Mouse (Mus musculus) skeletal muscle tissue, adult 2 months (tissue): ENCODE results near the gene Mcm2.

Experiments used
- DNase-seq: peaks from one replicate; pipeline ENCODE4 v3.0.0-alpha.2; 2012; ENCODE audit warnings: low read depth, low spot score

Gene Mcm2

DNA sequence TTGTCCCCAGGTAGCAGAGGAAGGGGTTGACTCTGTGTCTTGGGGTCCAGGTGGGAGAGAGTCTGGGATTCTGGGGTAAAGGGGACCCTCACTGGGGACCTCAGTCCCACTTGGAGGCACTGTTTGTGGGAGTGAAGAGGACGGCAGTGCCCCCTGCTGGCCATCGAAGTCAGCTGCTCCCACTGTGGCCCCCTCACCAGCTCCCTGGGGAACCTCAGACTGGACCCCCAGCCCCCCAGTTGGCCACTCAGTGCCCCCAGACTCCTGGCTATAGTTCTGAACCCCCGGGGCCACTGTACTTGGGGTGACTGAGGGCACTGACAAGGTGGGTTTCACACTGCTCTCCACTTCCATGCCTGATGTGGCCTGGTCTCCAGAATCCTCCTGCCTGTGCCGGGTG lies 49.3 kb downstream of the Mcm2 start:
- DNase-seq, result no peak

DNA sequence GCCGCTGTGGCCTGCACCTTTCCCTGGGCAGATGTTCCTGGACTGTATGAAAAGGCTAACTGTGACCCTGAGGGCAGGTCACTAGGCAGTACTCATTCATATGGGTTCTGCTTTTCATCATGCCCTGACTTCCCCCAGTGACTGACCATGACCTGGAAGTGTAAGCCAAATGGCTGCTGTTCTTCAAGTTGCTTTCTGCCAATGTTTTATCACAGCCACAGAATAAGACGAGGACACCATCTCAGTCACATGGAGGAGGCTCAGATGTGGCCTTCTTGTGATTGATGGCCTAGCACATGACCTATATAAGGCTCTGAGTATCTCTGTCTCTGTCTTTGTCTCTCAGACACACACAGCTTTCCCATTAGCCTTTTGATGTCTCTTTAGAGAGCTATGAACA lies 51.0 kb downstream of the Mcm2 start:
- no peak for DNase-seq

DNA sequence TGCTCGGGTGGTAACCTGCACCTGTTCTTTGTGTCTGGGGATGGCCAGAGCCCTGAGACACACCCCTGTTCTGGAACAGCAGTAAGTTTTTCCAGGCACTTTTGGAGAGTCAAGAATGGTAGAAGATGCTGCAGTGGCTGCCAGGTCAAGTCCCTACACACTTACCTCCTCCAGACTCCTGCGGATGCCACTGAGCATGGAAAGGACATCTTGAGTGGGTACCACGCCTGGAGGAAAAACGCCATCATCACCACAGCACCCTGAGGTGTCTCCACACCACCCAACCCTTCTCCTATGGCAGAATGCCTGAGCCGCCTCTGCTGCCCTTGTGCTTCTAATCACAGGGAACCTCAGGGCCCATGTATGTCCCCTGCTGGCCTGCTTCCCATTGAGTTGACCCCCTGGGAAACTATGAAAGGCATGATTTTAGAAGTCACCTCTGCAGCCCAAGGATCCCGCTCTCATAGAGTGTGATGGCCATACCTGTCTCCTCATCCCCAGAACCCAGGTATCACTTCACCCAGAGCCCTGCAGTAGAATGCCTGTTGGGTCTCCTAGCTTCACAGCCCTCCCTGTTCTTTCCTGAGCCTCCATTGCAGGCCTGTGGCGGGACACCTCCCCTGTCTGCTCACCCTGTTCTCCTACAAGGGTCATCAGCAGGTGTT lies 53.5 kb downstream of the Mcm2 start:
- no peak for DNase-seq

DNA sequence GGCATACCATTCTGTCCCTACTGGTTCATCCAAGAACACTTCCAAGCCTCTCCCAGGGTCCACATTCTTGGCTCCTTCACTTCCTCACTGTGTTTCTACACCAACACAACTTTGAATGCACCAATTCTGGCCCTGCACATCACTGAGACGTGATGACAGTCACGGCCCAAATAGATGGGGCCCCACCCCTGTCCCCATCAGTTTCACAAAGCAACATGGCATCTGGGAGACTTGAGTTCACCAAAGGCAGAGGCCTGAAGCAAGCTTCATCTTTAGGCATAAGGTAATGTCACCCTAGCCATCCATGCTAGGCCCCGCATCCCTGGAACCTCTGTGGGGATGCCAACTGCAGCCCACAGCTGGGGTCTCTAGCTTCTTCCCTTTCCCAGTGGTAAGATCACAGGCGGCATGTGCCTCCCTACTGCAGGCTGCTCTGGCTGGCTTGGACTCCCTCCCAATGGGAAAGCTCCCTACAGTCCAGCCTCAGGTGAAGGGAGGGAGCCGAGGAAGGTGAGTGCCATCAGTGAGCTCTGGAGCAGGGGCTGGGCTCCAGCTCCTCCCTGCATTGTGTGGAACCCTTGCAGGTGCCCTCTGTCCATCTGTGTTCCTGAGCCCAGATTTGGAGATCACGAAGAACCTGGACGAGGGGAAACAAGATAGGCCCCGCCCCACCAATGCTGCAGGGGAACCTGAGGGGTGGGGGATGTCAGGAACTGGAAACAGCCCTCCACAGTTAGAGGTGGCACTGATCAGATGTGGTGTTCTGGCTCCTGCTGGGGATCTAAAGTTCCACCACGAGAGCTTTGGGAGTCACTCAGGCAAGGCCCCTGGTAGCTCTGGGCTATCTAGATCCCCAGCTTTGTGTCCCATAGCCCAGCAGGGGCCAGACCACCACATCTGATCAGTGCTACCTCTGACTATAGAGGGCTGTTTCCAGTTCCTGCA lies 54.5 kb downstream of the Mcm2 start:
- DNase-seq, result no peak

DNA sequence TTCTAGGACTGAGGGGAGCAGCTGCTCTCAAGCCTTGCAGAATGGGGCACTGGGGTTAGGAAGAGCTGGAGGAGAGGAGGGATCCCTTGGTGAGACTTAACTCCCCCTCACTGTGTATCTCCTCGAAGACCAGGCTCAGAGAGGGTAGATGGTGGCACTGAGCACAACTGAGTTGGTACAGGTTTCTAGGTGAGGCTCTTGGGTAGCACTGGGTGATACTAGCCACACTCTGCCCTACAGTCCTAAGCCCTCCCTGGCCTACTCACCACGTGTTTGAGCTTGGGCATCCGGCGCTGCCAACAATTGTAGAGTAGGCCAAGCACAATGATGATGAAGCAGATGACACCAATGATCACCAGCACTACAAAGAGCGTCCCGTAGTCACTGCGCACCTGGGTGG lies 55.3 kb downstream of the Mcm2 start:
- no peak for DNase-seq

DNA sequence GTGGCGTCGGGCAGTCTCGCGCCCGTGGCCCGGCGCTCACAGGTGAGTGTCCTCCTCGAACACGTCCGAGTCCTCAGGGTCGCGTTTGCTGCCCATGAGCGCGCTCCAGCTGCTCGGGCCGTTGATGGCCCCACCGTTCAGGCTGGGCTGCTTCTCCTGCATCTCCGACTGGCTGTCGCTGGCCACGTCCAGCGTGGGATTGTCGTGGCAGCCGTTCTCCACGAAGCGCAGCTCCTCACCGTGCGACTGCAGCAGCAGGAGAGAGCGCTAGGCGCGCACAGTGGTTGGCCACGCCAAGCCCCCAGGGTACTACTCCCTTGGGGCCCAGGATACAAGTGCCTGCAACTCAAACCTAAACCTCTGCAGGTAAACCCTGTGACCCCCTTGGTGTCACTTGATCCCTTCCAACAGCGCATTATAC lies 55.8 kb downstream of the Mcm2 start:
- DNase-seq, result no peak

DNA sequence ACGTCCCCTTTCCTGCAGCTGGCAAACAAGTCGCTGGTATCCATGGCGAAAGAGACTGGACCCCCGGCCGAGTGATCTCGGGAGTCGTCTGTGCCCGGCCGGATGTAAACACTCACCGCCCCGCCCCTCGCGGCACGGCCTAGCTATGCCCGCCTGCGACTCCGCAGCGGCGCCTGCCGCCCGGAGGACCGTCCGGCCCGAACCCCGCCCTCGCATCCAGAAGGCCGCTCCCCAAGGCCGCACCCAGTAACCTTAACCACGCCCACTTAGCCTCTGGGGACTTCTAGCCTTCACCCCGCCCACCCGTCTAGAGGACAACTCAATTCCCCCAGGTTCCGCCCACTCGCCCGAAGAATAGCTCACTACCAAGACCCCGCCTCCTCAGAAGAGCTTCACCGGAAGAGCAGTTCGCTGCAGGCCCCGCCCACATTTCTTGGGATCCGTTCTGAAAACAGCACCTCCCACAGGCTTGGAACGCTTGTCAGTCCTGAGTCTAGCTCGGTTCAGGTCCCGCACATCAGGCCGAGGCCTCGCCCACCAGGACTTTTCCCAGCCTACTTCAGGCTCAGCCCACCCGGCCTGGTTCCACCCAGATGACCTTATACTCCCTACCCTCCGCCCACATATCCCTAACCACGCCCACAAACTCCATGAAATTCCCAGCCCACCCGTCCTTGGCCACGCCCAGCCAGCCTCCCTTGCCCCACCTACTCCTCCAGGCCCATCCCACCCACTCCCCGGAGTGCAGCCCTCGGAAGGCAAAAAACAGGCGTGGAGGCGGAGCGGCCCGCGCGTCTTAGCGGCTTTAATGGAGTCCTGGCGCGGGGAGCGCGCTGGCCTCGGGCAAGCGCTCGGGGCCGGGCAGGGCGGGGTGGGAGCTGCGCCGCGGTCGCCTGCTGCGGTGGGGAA lies 56.5 kb downstream of the Mcm2 start, which contains the start of gene Abtb1:
Gene Abtb1 (minus strand): TSS at position 204 of the 909 bp plus-strand sequence.
- DNase-seq, result peak; percentile 100

DNA sequence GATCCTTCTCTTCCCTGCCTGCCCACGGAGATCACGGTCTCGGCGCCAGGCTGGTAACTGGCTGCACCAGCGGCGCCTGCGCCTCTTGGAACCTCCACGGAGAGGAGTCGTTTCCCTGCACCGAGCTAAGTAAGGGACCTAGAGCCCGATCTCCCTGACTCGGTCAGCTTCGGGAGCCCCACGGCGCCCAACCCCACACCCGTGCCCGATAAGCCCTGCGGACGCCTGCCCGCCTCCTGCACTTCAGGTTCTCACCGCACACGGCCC lies 57.1 kb downstream of the Mcm2 start:
- DNase-seq, result no peak

DNA sequence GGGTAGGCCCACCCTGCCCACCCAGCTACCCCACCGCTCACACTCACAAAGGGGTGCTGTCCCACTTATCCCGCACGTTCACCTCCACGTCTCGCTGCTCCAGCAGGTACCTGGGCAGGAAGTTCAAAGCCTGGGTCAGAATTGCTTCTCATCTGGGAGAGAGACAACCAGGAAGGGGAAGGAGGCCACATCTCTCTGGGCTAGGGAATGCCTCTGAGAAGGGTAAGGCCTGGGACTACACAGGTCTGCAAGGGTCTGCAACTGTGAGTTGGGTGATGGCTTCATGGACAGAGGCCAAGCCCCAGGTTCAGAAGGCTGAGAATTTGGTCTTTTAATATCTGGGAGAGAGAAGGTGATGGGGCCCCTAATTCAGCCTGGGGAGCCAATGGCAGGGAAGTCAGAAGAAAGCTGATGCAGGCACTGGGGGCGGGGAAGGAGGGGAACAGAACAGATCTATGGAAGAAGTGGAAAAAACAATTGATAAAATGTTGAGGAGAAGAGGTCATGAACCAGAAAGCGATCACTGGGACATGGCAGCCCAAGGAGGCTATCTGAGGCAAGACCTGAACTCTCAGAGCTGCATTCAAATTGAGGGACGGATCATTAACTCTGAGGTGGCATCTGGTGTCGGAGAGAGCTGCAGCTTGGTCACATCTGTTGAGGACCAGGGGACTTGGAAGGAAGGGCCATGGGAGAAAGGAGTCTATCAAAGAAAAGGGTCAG lies 57.6 kb downstream of the Mcm2 start:
- DNase-seq, result no peak

DNA sequence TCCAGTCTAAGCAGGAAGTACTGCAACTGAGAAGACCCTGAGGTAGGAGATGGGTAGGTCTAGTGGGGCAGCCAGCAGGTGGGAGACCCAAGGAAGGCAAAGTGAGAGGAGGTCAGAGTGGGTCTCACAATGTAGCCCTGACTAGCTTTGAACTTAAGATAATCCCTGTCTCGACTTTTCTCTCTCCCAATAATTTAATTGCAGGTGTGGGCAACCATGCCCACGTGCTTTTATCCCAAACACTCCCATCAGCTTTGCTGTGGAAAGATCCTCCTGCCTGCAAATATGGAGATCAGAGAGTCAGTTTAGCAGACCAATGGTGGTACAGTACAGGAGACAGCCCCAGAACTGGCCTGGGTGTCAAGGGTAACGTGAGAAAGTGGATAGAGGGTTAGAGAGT lies 58.4 kb downstream of the Mcm2 start:
- DNase-seq, result no peak

DNA sequence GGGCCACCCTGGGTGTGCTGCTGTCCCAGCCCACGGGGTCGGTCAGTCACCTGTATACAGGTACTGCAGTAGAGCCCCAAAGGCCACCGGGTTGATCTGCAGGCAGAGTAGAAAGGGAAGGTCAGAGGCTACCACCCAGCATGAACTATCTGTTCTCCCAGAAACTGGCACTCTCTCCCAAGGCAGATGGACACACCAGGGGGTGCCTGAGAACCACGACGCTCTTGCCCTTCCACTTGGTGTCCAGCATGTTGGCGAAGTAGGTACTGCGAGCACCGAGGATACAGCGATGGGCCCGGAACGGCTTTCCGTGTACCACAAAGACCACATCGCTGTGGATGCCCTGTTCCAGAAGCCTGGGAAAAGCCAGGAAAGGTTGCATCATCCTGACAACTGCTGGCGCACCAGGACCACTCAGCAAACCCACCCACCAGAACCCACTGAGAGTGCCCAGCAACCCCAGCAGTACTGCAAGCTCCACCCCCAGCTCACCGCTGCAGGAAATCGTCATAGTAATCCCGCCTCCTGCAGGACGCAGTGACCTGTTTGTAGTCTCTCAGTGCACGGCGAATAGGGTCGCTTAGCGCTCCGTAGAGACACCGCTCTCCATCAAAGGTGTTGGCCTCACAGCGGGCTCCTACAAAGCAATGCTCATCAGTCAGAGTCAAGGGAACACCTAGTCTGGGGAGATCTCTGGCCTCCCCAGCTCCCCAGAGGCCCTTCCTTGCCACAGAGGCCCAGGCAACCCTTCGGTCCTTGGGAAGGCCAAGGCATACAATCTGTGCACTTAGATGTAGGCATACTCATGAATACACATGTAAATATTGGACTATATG lies 59.2 kb downstream of the Mcm2 start:
- DNase-seq, result no peak

DNA sequence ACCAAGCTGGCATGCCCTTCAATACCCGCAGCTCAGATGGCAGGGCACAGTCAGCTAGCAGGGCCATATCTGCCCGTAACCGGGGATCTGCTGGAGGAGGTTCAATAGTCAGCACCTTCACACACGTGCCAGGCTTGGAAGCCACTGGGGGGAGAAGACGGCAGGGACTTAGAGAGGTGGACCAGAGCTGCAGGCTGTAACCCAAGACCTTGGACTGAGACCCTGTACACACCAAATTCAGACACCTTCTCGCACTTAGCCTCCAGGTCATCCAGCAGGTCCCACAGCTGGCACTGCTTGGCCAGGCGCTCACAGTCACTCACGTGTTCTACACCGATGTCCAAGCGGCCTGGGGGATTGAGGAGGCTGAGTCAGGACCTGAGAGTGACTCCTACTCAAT lies 60.0 kb downstream of the Mcm2 start:
- DNase-seq, result no peak

DNA sequence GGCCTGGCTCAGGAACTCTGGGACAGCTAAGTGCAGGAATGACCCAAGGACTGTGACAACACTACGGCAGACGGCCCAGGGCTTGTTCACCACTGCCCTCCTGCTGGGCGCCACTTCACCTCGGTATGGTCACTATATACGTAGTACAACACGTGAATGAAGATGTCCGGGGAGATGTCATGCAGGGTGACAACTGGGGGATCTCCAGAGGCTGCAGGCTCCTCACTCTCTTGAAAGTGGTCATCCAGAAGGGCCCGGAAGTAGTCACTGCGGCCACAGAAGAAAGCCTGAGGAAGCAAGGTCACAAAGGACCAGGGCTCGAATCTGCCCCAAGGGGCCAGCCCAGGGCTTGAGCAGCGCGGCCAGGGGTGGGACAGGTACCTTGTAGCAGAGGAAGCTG lies 60.6 kb downstream of the Mcm2 start:
- DNase-seq, result no peak

DNA sequence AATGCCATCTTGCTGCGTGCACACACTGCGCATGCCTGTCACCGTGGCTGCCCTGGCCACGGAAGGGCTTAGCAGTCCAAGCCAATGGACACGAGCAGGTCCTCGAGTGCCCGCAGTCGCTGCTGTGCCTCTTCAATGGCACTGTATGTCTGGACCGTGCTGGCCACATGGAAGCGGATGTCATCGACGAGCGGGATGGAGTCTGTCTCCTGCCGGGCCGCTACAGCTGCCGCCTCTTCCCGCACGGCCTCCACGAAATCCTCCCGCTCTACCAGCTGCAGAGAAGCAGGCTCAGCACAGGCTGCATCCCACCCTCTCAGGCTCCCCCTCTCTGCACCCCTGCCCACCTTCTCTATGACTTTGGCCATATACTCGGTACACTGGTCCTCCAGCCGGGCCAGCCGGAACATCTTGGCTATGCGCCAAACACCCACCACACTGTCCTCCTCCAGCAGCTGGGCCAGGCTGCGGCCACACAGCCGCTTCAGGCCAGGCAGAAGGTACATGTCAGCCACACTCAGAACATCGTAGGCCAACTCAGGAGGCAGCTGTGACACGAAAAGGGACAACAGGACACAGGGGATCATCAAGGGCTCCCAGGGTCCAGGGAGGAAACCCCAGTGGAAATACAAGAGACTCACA lies 62.3 kb downstream of the Mcm2 start:
- DNase-seq, result no peak

DNA sequence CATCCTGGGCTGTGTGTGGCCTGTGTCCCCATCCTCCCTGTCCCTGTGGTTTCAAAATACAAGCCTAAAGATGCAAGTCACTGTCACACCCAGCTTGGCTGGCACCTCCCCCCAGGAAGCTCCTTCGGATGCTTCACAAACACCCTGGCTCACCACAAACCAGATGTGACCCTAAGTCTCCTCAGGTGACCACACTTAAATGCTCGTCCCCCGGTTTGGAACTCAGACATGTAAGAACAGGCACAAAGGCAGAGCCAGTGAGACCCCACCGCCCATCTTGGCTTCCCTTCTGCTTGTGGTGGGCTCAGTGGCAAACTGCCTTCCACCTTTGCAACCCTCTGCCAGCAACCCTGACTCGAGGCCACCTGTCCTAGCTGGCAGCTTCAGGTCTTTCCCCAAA lies 63.5 kb downstream of the Mcm2 start:
- no peak for DNase-seq
